Mouse (Mus musculus) erythroblast, adult 5-6 weeks (primary cell): ENCODE results near the gene Dkk3. TPM values are rescaled to one million over a fixed set of nuclear protein-coding genes. Genes with fewer than 3 reads are reported as not detected.
A peak's percentile ranks its signal among the peaks of the same experiment; 100 is the strongest.

Experiments used
- ATAC-seq: replicated peaks from 2 replicates; pipeline ENCODE4 v1.8.0; 2016; ENCODE audit warnings: moderate number of reproducible peaks, mild to moderate bottlenecking, moderate TSS enrichment, inconsistent platforms; ENCODE audit not compliant: poor library complexity, low FRiP score, severe bottlenecking
- total RNA-seq, 2 experiments: library from RNA; stranded (forward) in 1 of 2; stranded (reverse) in 1 of 2; fragments of 150-400 nt in 1 of 2; fragments of 200-764, 138-1000 nt in 1 of 2; gene quantifications; 2 replicates each; pipeline versions ENCODE4 v1.2.3 to v1.2.4; 2015 to 2017; ENCODE audit warnings: low replicate concordance in 2 of 2

Gene Dkk3
- total RNA-seq (2015; ENCODE audit: low replicate concordance) (not detected in 2 replicates), total RNA-seq (2017; ENCODE audit: low replicate concordance) (not detected in 2 replicates)

GRCm38 (mm10) chr7:112158942-112159341, at the start of gene Dkk3:
Gene Dkk3, minus strand, starts transcription at chr7:112159057.
- ATAC-seq = no peak

GRCm38 (mm10) chr7:112207717-112208116, 48.9 kb upstream of the Dkk3 start:
- ATAC-seq = no peak

GRCm38 (mm10) chr7:112205513-112205912, 46.7 kb upstream of the Dkk3 start:
- ATAC-seq = no peak

GRCm38 (mm10) chr7:112204380-112204963, 45.6 kb upstream of the Dkk3 start:
- ATAC-seq = no peak

- no peak for ATAC-seq
Observed at GRCm38 (mm10) chr7:112203937-112204336, 45.1 kb upstream of the Dkk3 start.

- no peak for ATAC-seq
Observed at GRCm38 (mm10) chr7:112202843-112203242, 44.0 kb upstream of the Dkk3 start.

- no peak for ATAC-seq
Observed at GRCm38 (mm10) chr7:112202194-112202593, 43.3 kb upstream of the Dkk3 start.

- no peak for ATAC-seq
Observed at GRCm38 (mm10) chr7:112200761-112201160, 41.9 kb upstream of the Dkk3 start.

GRCm38 (mm10) chr7:112199343-112199742, 40.5 kb upstream of the Dkk3 start:
- ATAC-seq = no peak

- ATAC-seq = no peak
Observed at GRCm38 (mm10) chr7:112197461-112197860, 38.6 kb upstream of the Dkk3 start.

GRCm38 (mm10) chr7:112194286-112194685, 35.4 kb upstream of the Dkk3 start:
- no peak for ATAC-seq

- ATAC-seq = no peak
Observed at GRCm38 (mm10) chr7:112192778-112193177, 33.9 kb upstream of the Dkk3 start.

GRCm38 (mm10) chr7:112192237-112192636, 33.4 kb upstream of the Dkk3 start:
- no peak for ATAC-seq

- ATAC-seq = no peak
Observed at GRCm38 (mm10) chr7:112187536-112188459, 28.9 kb upstream of the Dkk3 start.

- ATAC-seq = no peak
Observed at GRCm38 (mm10) chr7:112186871-112187270, 28.0 kb upstream of the Dkk3 start.

GRCm38 (mm10) chr7:112185226-112185745, 26.4 kb upstream of the Dkk3 start:
- ATAC-seq = no peak

- no peak for ATAC-seq
Observed at GRCm38 (mm10) chr7:112184519-112185225, 25.8 kb upstream of the Dkk3 start.

- ATAC-seq = peak; percentile 78
Observed at GRCm38 (mm10) chr7:112183258-112183841, 24.5 kb upstream of the Dkk3 start.

GRCm38 (mm10) chr7:112180235-112180705, 21.4 kb upstream of the Dkk3 start:
- ATAC-seq = 0 out of 2 replicates have a peak, but pooled peaks have one; percentile 54

GRCm38 (mm10) chr7:112176627-112177026, 17.8 kb upstream of the Dkk3 start:
- no peak for ATAC-seq
